Mouse (Mus musculus) gastrocnemius, adult 2 months (tissue): Measurements from ENCODE around the gene Themis2. TPM values are rescaled to one million over a fixed set of nuclear protein-coding genes. Genes with fewer than 3 reads are reported as not detected.
"Not testable (repeated sequence)": the region's sequence is repeated elsewhere in the genome, so short reads cannot be mapped to it uniquely, and the experiment has no call there.

ENCODE experiments used
- DNase-seq: peaks from one replicate; pipeline ENCODE4 v3.0.0; 2022
- H3K27ac ChIP-seq: fragments of 200-600 bp; 2 replicates; pipeline ENCODE4 v1.8.1; 2022; ENCODE audit warnings: mild to moderate bottlenecking
- H3K4me3 ChIP-seq: fragments of 200-600 bp; 2 replicates; pipeline ENCODE4 v1.8.1; 2022; ENCODE audit warnings: mild to moderate bottlenecking, moderate library complexity
- CTCF ChIP-seq: fragments of 200-600 bp; IDR thresholded peaks from 2 replicates; pipeline ENCODE4 v1.8.1; 2022; ENCODE audit warnings: antibody characterized with exemption, mild to moderate bottlenecking, moderate library complexity
- intact Hi-C: fragments of 180-260 bp; cut with DNase I; formaldehyde crosslinking; loops from one replicate; pipeline ENCODE4 v1.15.1; 2025
- total RNA-seq, 2 experiments: library from RNA; stranded (reverse); gene quantifications; 2 replicates each; pipeline ENCODE4 v1.2.3; 2021

Gene Themis2
- total RNA-seq, 2 experiments from 2014 or later = 0.69 to 0.70 TPM

- intact Hi-C loops = no loop called here
- Histone ChIP-seq H3K4me3 (no peak overlapping the region), H3K27ac (no peak overlapping the region)
- TF ChIP-seq CTCF = no peak
- no peak for DNase-seq
Observed at GRCm38 (mm10) chr4:132806620-132807191, 10.5 kb upstream of the Themis2 start.

DNA sequence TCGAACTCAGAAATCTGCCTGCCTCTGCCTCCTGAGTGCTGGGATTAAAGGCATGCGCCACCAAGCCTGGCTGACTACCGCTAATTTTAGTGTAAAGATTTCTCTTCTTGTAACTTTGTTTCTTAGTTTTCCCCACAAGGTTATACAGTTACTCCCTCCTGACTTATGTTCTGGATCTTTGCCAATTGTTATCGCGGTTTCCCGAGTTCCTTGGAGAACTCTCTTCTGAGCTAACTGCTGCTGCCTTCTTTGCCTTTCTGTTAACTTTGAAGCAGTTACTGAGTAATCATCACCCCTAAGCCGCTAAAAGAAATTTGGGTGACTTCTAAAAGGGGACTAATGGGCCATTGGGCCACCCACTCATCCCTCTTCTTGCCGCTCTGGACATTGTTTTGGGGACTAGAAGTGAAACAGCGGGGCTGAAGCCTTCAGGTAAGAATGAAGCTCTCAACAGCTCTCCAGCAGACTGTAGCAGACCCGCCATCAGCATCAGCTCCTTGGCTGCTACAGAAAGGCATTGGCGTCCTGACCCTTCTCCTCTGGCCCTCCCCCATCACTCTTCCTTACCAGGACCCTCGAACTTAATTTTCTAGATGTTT lies 9.5 kb upstream of the Themis2 start:
- Histone ChIP-seq H3K27ac (no peak overlapping the region), H3K4me3 (no peak overlapping the region)
- TF ChIP-seq CTCF = no peak
- intact Hi-C loops = no loop called here
- DNase-seq = no peak

DNA sequence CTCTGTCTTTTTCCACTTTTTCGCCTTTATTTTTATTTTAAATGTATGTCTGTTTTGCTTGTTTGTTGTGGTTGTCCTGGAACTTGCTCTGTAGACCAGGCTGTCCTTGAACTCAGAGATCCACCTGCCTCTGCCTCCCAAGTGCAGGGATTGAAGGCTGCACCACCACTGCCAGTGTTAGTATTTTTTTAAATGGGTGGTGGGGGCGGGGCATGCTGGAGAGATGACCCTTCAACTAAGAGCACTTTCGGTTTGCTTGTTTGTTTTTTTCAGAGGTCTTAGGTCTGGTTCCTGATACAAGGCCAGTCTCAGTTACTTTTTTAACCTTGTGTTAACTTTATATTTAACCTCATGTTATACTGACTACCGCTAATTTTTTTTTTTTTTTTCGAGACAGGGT lies 9.0 kb upstream of the Themis2 start:
- no peak for TF ChIP-seq CTCF
- Histone ChIP-seq H3K4me3 (no peak overlapping the region), H3K27ac (no peak overlapping the region)
- no peak for DNase-seq
- intact Hi-C loops = no loop called here

DNA sequence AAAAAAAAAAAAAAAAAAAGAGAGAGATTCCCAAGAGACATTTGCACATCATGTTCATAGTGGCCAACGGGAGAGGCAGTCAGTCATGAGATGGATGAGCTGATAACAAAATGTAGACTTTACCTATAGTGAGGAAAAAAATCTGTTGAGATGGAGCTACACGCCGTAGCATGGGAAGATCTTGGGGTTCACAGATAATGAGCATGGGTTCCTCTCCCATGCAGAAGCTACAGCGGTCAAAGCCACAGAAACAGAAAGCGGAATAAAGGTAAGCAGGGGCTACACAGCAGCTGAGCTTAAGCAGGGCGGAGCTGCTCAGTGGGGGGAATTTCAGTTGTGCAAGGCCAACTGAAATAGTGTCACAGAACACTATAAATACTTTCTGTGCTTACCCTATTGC lies 8.1 kb upstream of the Themis2 start:
- Histone ChIP-seq H3K27ac (no peak overlapping the region), H3K4me3 (no peak overlapping the region)
- intact Hi-C loops = no loop called here
- no peak for DNase-seq
- no peak for TF ChIP-seq CTCF

DNA sequence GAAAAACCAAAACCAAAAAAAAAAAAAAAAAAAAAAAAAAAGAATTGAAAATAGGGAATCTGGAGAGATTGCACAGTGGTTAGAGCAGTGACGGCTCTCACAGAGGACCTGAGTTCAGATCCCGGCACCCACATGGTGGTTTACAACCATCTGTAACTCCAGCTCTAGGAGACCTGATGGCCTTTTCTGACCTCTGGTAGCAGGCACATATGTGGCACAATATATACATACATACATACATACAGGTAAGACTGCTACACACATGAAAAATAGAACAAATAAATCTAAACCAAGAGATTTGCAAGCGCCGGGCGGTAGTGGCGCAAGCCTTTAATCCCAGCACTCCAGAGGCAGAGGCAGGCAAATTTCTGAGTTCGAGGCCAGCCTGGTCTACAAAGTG lies 7.7 kb upstream of the Themis2 start:
- DNase-seq = no peak
- Histone ChIP-seq H3K27ac (no peak overlapping the region), H3K4me3 (no peak overlapping the region)
- no peak for TF ChIP-seq CTCF
- intact Hi-C loops = no loop called here

- intact Hi-C loops = no loop called here
- H3K27ac ChIP-seq = peak overlapping the region; percentile 73; the same call in 1 of the 2 replicates
- TF ChIP-seq CTCF = no peak
- DNase-seq = no peak
- no peak overlapping the region for H3K4me3 ChIP-seq
Observed at GRCm38 (mm10) chr4:132803212-132803611, 7.0 kb upstream of the Themis2 start.

GRCm38 (mm10) chr4:132802171-132802637 lies 6.0 kb upstream of the Themis2 start:
- DNase-seq = peak; percentile 48
- no peak for TF ChIP-seq CTCF
- peak overlapping the region; percentile 82 for H3K27ac ChIP-seq
- intact Hi-C loops = no loop called here
- peak overlapping the region; percentile 40 for H3K4me3 ChIP-seq

GRCm38 (mm10) chr4:132801176-132802077 lies 5.2 kb upstream of the Themis2 start:
- DNase-seq = no peak
- TF ChIP-seq CTCF = no peak
- intact Hi-C loops = no loop called here
- Histone ChIP-seq H3K27ac (peak overlapping the region; percentile 82), H3K4me3 (no peak overlapping the region)

- intact Hi-C loops = no loop called here
Observed at GRCm38 (mm10) chr4:132799845-132800244, 3.7 kb upstream of the Themis2 start.

DNA sequence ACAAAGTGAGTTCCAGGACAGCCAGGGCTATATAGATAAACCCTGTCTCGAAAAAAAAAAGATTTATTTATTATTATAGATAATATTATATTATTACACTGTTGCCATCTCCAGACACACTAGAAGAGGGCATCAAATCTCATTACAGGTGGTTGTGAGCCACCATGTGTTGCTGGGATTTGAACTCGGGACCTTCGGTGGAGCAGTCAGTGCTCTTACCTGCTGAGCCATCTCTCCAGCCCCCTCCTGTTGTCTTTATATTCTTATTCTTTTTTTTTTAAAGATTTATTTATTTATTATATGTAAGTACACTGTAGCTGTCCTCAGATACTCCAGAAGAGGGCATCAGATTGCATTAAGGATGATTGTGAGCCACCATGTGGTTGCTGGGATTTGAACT lies 2.5 kb upstream of the Themis2 start:
- intact Hi-C loops, H3K27ac ChIP-seq, DNase-seq, H3K4me3 ChIP-seq: not testable (repeated sequence)

More at GRCm38 (mm10) chr4:132799845-132800244, 3.7 kb upstream of the Themis2 start:
- Histone ChIP-seq H3K4me3 (no peak overlapping the region), H3K27ac (no peak overlapping the region)
- TF ChIP-seq CTCF = no peak
- no peak for DNase-seq

DNA sequence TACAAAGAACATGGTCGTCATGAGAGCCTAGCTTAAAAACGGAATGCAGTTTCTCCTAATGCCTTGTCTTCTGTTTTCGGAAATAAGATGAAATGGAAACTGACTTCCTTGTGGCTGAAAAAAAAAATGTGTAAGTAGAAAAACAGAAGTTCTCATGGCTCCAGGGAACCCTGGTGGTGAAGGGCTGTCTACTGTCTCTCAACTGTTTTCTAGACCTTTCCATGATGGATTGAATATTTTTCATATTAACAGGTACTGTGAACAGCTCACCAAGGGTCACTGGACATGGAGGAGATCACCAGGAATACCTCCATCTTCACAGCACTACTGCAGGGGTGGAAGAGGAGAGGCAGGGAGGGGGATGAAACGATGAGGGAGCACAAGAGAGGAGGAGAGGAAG lies 1.8 kb upstream of the Themis2 start:
- intact Hi-C loops = no loop called here
- DNase-seq = no peak
- Histone ChIP-seq H3K4me3 (no peak overlapping the region), H3K27ac (no peak overlapping the region)
- no peak for TF ChIP-seq CTCF

- DNase-seq = no peak
- intact Hi-C loops = no loop called here
- Histone ChIP-seq H3K4me3 (no peak overlapping the region), H3K27ac (no peak overlapping the region)
- no peak for TF ChIP-seq CTCF
Observed at GRCm38 (mm10) chr4:132797461-132797860, 1.3 kb upstream of the Themis2 start.

DNA sequence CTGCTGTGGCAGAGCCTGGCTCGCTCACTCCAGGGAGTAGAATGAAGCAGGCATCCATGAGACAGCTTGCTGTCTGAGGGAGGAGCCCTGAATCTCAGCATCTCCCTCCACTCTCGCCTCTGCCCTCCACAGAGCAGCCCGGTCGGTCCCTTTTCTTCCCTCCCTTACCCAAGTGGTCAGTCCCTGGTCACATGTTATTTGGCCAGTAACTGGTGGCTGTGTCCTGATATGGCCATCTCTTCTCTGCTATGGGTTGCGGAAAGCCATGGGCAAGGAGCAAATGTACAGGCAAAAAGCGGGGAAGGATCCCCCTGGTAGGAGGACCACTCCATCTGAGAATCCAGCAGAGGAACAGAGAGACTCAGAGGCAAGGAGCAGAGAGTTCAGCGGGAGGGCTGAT lies 1.0 kb downstream of the Themis2 start:
- intact Hi-C loops = no loop called here
- Histone ChIP-seq H3K4me3 (peak overlapping the region; percentile 74), H3K27ac (peak overlapping the region; percentile 67)

More for the DNA sequence above, 1.0 kb downstream of the Themis2 start:
- DNase-seq = no peak
- no peak for TF ChIP-seq CTCF
